Mouse (Mus musculus) left cerebral cortex, adult 18-20 months (tissue): ENCODE measurements around the gene Sirt6. TPM values are rescaled to one million over a fixed set of nuclear protein-coding genes. Genes with fewer than 3 reads are reported as not detected.
A peak's percentile ranks its signal among the peaks of the same experiment; 100 is the strongest.

Experiments used
- DNase-seq, 2 experiments: peaks; one replicate each; pipeline ENCODE4 v3.0.0; 2021 to 2022; ENCODE audit warnings: low spot score in 2 of 2, mixed read lengths in 1 of 2
- total RNA-seq, 2 experiments: library from RNA; stranded (reverse); gene quantifications; 2 replicates each; pipeline ENCODE4 v1.2.3; 2021

The Sirt6 gene
- total RNA-seq, 2 experiments from 2014 or later: 26.2 to 26.6 TPM

DNA sequence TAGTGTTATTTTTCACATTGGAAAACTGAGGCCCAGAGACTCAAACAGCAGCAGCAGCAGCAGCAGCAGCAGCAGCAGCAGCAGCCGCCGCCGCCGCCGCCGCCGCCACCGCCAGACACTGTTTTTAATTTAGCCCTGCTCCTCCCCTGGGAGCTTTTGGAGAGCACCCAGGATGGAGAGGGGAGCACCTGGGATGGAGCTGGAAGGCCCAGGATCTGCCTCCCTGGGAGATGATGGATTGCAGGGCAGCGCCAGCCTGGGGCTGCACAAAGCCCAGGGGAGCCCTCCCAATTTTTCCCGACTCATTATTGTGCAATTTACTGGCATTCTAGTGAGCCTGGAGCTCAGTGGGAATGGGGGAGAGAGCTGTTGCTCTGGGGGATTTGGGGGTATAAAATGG lies 31.0 kb downstream of the Sirt6 start:
- DNase-seq: peak; percentile 32 to 51

- DNase-seq: no peak
These were observed 32.0 kb downstream of the Sirt6 start for GRCm38 (mm10) chr10:81595599-81595998.

DNA sequence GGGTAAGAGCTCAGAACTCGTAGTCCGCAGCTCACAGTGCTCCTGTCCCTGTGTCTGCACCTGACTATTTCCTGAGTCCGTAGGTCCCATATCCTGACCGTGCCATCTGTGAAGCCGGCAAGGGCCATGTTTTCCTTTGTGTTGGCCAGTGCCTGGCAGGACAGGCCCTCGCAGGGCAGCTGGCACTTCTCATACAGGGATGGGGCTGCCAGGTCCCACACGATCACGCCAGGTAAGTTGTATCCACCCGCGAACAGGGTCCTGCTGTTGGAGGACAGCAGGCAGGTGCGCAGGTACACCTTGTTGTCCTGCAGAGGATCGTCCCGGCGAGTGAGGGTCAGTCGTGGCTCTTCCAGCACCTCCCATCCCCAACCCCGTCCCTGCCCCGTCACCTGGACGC lies 33.7 kb downstream of the Sirt6 start:
- no peak for DNase-seq

- DNase-seq: no peak
These were observed 34.4 kb downstream of the Sirt6 start for GRCm38 (mm10) chr10:81593223-81593622.

- DNase-seq: no peak
These were observed 35.0 kb downstream of the Sirt6 start for GRCm38 (mm10) chr10:81592631-81593030.

- DNase-seq: no peak
These were observed 35.8 kb downstream of the Sirt6 start for GRCm38 (mm10) chr10:81591846-81592245.

DNA sequence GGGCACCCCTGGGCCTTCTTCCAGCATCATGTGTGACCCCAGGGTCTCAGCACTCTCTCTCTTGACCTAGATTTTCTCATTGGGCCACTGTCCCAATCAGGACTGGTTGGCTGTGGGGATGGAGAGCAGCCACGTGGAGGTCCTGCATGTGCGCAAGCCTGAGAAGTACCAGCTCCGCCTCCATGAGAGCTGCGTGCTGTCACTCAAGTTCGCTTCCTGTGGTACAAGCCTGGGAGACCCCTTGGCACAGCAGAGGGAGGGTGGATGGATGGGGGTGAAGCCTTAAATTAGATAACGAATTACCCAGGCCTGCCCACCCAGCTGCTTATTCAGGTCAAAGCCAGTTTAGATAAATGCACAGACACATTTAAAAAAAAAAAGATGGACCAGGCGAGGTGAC lies 38.9 kb downstream of the Sirt6 start:
- no peak for DNase-seq

DNA sequence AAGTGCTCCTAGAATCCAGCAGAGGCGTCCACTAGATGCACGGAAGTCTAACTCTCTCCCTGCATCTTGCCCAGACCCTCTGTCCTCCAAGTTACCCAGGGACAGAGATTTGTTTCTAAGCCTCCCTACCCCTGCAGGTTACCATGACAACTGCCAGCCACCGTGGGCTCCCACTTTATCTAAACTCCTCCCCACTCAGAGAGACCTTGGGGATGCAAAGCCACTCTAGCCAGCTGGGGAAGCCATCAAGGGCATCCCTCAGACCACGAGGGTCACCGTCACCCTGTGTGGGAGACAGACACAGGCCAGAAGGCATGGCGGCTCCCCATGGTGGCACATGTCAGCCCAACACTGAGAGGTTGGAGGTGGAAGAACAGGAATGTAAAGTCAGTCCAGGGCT lies 44.2 kb downstream of the Sirt6 start:
- DNase-seq: no peak

GRCm38 (mm10) chr10:81580441-81581070 lies 47.0 kb downstream of the Sirt6 start:
- DNase-seq: no peak

- DNase-seq: no peak
These were observed 47.6 kb downstream of the Sirt6 start for GRCm38 (mm10) chr10:81579967-81580366.

GRCm38 (mm10) chr10:81575695-81576094 lies 51.9 kb downstream of the Sirt6 start:
- DNase-seq: no peak

GRCm38 (mm10) chr10:81575208-81575631 lies 52.4 kb downstream of the Sirt6 start:
- peak; percentile 47 to 65 for DNase-seq

DNA sequence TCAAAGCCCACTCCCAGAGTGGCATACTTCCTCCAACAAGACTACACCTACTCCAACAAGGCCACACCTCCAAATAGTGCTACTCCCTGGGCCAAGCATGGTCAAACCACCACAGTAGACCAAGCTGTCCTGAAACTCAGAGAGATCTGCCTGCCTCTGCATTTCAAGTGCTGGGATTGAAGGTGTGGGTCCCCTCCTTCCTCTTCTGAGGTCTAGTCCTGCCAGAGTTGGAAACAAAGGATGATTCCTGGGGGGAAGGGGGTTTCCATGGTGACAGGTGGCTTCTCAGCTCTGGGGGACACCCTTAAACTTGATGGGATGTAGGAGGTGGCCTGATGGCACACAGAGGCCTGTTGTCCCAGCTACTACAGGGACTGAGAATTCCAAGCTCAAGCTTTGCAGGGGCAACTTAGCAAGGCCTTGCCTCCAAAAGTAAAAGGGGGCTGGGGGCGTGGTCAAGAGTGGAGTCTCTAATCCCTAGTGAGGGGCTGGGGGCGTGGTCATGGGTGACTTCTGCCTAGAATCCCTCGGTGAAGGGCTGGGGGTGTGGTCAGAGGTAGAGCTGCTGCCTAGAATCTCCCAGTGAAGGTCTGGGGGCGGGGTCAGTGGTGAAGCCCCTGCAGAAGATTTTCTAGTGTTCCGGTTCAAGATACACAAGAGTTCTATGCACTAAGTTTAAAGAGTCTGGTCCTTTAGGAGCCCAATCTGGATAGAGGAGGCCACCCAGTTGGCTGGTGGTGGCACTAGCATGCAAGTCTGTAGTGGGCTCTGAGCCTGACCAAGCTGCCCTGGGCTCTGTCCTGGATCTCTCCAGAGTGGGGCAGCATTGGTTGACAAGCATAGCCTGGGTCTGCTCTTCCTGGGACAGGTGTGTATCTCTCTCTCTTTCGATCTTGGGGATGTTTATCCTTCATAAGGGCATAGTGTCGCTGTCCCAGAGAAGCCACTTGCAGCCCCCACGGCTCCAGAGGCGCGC lies 53.2 kb downstream of the Sirt6 start, which contains the start of gene Tle2:
Gene Tle2, plus strand, starts transcription at position 481 of the 976 bp plus-strand sequence.
- no peak for DNase-seq

DNA sequence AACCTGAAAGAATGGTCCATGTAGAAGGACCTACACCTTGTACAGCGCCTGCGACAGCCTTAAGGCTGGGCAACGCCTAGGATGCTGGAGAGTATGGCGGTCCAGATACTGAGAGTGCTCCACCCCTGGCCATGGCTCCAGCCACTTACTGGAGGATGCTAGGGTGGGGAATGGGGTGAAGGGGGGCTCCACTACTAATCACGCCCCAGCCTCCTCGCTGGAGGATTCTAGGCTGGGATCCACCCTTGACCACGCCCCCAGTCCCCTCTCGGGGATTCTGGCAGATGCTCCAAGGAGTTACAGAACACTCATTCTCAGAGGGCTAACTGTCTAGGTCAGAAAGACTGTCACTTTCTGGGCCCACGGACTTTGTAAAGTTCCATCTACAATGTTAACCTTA lies 54.6 kb downstream of the Sirt6 start:
- no peak for DNase-seq

DNA sequence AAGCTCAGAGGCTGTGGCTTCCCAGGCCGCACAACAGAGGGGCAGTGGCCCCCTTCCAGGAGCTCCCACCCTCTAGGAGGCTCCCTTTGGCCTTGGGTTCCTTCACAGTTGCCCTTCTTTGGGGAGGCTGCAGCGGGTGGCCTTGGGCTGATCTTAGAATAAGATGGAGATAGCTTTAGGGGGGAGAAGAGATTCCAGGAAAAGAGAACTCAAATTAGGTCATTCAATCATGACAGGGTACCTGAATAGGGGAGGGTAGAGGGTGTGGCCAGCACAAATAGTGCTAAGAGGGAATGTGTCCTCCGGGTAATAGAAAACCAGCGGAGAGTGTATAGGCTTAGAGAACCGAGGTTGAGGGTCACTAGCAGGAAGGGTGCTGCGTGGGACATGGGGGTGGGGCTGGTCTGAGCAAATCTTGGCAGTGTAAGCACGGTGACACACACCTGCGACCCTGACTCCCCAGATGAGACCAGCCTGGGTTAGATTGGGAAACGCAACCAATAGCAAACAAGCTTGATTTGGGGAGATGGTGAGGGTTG lies 55.4 kb downstream of the Sirt6 start:
- DNase-seq: no peak

Other genes with a start within 250 kb of the Sirt6 start
- 10 to 100 TPM; 71.1 to 72.1 TPM for gene Fzr1, start 249.3 kb downstream of the Sirt6 start, total RNA-seq
- gene Dohh, start 243.4 kb downstream of the Sirt6 start, total RNA-seq: 10 to 100 TPM; 87.4 to 97.6 TPM
- 1 to 10 TPM; 3.1 to 3.8 TPM for gene Gm48551, start 243.3 kb downstream of the Sirt6 start, total RNA-seq
- 1 to 10 TPM; 2.7 to 2.8 TPM for gene Gm48552, start 238.8 kb downstream of the Sirt6 start, total RNA-seq
- gene Smim24, start 234.7 kb downstream of the Sirt6 start, total RNA-seq: 1 to 10 TPM; 1.1 to 1.2 TPM
- gene Nfic, start 172.2 kb downstream of the Sirt6 start, total RNA-seq: 10 to 100 TPM; 84.7 to 91.7 TPM
- 100 to 1,000 TPM; 242 to 259 TPM for gene Celf5, start 145.1 kb downstream of the Sirt6 start, total RNA-seq
- 10 to 100 TPM; 68.1 to 85.1 TPM for gene Ncln, start 131.4 kb downstream of the Sirt6 start, total RNA-seq
- gene S1pr4, start 127.7 kb downstream of the Sirt6 start, total RNA-seq: under 1 TPM; 0.58 to 0.82 TPM
- 1 to 10 TPM; 2.6 to 3.5 TPM for gene Gna15, start 103.6 kb downstream of the Sirt6 start, total RNA-seq
- 100 to 1,000 TPM; 105 to 114 TPM for gene Gna11, start 82.6 kb downstream of the Sirt6 start, total RNA-seq
- 100 to 1,000 TPM; 700 to 737 TPM for gene Aes, start 68.3 kb downstream of the Sirt6 start, total RNA-seq
- gene Tle2, start 53.2 kb downstream of the Sirt6 start, total RNA-seq: 10 to 100 TPM; 41.3 to 42.4 TPM
- gene Tle6, start 26.7 kb downstream of the Sirt6 start, total RNA-seq: 10 to 100 TPM; 11.4 to 11.8 TPM
- 1 to 10 TPM; 2.6 to 3.3 TPM for gene BC025920, start 21.5 kb downstream of the Sirt6 start, total RNA-seq
- 10 to 100 TPM; 44.4 to 46.4 TPM for gene Ankrd24, start 743 bp upstream of the Sirt6 start, total RNA-seq
- 1 to 10 TPM; 4.3 to 5.8 TPM for gene Gm10778, start 21.3 kb upstream of the Sirt6 start, total RNA-seq
- 10 to 100 TPM in 1 of 2 experiments, 1 to 10 TPM in 1; 8.6 to 10.6 TPM for gene Zfp433, start 77.0 kb upstream of the Sirt6 start, total RNA-seq
- 10 to 100 TPM; 12.5 to 14.8 TPM for gene Gm3055, start 143.4 kb upstream of the Sirt6 start, total RNA-seq
- 1 to 10 TPM; 3.0 to 3.2 TPM for gene Gm4767, start 184.4 kb upstream of the Sirt6 start, total RNA-seq
- gene Gm32687, start 236.1 kb upstream of the Sirt6 start, total RNA-seq: 1 to 10 TPM; 2.1 to 3.8 TPM